Mouse (Mus musculus) left cerebral cortex, postnatal 10 days (tissue): ENCODE measurements at regions not wholly inside any gene's neighbourhood (a gene's known extent, or its start where the extent isn't known, plus 50 kb on each side); places are given as distances from the start of the nearest gene placed in this dataset.

Experiments used
- DNase-seq, 2 experiments: peaks; one replicate each; pipeline ENCODE4 v3.0.0; 2021 to 2022; ENCODE audit warnings: low spot score in 2 of 2, mixed read lengths in 1 of 2; ENCODE audit errors: extremely low spot score in 1 of 2
- intact Hi-C: fragments of 180-260 bp; cut with DNase I; formaldehyde crosslinking; loops from one replicate; pipeline ENCODE4 v1.15.1; 2025

DNA sequence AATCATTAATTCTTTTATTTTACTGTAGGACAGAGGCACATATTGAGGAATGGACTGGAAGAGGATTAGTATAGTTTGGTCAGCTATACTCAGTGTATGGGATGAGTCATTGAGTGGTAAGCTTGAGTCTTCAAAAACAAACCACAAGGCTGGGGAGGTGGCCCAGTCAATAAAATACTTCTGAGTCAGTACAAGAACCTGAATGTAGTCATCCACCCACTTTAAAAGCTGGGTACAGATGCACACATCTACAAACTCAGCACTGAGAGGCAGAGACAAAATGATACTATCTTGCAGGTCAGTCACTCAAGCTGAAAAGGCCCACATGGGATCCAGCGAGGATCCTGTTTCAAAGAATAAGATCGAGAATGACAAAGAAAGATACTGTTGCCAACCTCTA is 206.3 kb upstream of the Kirrel3 start:
- DNase-seq, result no peak
- intact Hi-C loops, result no loop called here

- DNase-seq, result no peak
- intact Hi-C loops, result no loop called here
Measured at GRCm38 (mm10) chr9:34279906-34280305, 205.8 kb upstream of the Kirrel3 start.

DNA sequence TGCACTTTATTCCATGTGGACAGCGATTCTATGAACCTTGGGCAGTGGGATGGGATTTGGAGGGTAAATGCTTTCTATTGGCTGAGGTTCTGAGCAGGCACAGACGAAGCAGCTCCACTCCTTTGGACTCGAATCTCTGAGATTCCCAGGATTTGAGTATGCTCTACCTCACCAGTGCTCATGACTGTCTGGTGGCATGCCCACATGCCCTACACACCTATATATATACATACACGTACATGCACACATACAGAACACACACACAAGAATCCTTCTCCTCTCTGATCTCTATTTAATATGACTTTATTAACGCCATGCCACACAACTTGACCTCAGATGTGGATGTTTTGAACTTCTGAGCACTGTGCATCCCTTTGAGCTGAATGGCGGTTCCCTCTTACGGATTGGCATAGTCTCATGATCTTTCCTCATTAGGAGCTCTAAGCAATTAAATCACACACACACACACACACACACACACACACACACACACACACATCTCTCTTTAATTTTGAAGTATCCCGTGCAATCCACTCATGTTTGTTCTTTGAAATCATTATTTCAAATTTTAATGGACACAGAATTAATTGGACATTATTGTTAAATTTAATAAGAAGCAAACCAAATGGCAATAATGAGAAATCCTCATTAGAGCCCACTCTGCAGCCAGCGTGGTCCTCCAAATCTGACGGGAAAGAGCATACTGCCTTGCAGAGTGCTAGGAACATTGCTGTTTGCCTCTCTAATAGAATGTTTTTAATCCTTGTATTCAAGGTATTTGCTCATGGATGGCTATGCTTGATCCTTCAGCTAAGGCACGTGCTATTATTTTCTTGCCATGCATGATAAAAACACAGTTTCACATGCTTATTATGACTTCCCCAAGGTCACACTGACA is 205.1 kb upstream of the Kirrel3 start:
- no peak for DNase-seq
- intact Hi-C loops, result no loop called here

DNA sequence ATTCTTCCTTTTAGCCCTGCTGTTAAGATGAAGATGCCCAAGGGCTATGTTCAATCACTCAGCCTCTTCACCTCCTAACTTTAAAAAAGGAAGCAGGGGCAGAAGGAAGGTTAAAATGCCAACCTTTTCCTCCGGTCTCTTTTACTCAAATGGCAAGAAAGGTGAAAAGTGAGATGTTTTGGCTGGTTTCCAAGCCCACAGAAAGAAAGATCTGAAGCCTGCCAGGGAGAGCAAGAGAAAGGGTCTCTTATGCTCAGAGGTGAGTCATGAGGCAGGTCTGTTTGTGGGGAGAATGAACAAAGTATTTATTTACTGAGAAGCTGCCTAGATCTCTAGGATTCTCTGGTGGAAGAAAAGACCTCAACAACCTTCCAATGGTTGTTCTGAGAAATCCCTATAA is 162.1 kb upstream of the Kirrel3 start:
- intact Hi-C loops, result no loop called here
- DNase-seq, result no peak

GRCm38 (mm10) chr9:34328723-34329122 is 157.0 kb upstream of the Kirrel3 start:
- intact Hi-C loops, result no loop called here

DNA sequence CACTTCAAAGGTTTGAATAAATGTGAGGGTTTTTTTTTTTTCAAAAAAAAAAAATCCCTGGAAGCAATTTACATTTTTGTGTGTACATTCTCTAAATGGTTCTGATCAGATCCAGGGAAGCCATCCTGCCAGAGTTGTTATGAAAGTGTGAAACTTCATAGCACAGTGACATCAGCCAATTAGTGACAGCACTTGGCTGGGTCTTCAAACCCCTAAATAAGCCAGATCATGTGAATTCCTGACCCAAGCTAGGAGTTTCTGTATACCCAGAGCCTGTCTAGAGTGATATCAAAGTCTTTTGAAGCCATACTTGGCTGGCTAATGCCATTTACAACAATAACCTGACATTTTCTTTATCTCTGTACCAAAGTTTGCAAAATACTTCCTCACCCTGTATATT is 151.6 kb upstream of the Kirrel3 start:
- intact Hi-C loops, result no loop called here

More at GRCm38 (mm10) chr9:34328723-34329122, 157.0 kb upstream of the Kirrel3 start:
- no peak for DNase-seq

DNA sequence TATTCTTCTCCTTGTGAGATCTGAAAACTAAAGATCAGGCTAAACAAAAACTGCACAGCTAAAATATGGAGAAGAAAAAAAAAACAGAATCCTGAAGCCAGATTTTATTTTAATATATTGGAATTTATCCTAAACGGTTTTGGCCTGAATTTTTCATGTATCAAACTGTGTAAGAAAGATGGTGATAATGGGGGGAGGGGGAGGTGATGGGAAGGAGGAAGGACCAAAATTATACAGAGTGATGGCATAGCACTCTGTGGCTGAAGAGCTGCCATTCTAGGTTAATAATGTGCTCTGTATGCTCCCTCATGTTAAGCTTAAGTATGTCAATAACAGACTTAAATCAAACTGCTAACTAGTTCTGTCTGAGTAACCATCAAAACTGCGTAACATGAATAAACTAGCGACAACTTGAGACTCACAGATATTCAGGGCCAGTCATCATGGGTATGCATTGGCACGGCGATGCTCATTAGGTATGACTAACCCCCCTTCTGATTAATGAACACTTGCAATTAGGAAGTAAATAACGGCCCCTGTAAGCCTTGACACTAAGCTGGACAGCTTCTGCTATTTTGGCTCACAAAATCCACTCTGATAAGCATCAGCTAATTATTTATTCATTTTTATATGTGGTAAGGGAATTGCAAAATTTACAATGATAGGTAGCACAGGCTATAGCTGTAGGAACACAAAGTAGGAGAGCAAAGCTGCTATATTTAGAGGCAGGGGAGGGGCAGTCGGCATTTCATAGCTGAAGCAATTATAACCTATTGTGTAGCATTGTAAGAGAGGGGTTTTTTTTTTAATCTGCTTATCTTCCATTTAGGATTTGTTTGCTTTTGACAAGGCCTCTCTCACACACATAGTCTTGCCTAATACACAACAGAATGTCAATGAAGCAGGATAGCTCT is 150.9 kb upstream of the Kirrel3 start:
- intact Hi-C loops, result no loop called here
- no peak for DNase-seq

More for the DNA sequence above, 151.6 kb upstream of the Kirrel3 start:
- DNase-seq, result no peak

DNA sequence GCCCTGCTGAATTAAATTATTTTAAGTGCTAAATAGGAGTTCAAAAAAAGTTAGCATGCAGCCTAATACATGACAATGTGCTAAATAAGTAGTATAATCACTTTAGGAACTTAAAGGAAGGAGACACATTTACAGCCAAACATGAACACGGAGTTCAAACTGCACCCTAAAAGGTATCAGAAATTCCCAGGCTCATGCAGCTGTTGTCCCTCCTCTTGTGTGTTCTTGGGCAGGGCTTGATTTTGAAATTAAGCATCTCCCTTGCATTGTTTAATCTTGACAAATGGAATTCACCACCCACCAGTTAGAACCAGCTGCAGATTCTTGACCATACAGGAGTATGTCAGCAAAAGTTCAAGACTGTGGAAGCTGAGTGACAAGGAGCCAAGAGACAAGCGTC is 137.3 kb upstream of the Kirrel3 start:
- intact Hi-C loops, result no loop called here
- no peak for DNase-seq

DNA sequence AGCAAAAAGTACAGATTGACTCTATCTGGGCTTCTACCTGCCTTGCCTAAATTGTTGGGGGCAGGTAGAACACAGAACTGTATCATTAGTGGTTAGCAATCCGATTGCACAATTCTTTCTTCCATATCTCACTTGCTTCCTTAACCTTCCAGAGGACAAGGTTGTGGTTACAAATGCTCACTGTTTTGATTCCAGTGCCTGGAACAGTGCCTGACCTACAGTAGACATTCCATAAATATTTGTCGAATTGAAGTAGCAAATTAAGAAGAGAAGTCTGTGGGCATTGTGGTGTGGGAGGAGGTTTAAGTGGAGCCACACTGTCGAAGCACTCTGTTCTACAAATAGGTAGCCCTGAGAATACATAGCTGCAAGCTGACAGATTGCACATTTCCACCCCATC is 135.7 kb upstream of the Kirrel3 start:
- DNase-seq, result no peak
- intact Hi-C loops, result no loop called here

DNA sequence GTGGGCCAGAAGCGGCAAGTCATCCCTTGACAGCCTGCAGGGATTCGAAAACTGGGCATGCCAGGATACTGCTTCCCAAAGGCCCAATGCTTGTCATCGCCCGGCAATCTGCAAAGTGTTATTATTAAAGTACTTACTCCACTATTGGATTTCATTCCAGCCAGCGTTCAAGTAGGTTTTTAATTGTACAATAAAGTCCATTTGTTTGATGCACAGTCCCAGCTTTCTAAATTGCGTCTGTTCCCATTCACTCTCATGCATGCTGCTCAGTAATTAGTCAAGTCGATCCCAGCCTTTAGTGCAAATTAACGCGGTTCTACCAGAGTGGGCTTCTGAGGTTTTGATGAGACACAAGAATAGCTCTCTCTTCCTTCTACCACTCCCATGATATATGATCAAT is 131.9 kb upstream of the Kirrel3 start:
- intact Hi-C loops, result no loop called here
- DNase-seq, result no peak

DNA sequence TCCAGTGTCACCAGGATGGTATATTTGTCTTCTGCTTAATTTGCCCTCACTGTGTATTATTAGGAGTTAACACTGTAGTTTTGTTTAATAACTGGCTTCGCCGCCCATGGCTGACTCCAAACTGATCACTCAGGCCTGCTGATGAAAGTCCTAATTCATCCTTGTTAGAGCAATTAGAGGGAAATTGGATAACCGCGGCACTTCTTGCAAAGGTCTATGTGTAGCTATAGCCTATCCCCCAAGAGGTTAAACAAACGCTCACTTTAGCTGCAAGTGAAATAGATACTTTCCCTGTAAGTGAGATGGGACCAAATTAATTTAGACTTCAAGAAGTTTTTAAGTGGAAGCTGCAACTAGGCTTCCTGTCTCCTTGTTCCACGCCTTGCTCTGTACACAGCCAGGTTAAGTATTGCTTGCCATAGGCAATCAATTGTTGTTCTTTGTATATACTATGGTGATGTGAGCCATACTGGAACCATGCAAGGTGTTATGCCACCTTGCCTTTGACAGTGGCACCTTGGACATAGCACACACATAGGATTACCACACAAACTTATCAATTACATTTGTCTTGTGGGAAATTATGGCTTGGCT is 130.9 kb upstream of the Kirrel3 start:
- no peak for DNase-seq
- intact Hi-C loops, result no loop called here

DNA sequence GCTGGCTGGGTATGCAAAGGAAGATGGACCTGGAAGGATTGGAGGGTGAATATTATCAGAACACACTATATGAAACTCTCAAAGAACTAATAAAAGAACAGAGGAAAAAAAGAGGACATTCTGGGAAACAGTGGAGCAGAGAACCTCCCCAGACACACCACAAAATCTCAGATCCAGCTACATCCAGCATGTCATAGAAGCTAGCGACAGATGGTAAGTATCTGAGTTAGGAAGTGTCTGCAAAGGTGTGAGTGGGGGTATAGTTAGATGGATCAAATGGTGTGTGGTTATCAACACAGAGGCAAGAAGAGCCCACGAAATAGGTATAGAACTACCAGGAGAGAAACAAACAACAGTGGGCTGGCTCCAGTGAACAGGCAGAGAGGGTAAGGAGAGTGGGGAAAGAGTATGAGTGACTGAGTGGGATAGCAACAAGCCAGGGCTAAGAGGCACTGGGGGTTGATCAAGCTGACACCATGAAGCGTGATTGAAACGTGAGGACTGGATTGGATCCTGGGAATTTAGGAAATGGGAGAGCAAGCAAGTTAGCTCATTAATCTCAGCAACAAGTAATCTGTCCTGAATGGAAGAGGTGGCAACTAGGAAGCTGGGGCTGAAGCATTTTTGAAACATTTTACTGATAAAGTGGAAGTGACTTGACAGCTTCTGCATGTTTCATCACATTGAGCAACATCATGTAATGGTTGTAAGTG is 114.9 kb upstream of the Kirrel3 start:
- intact Hi-C loops, result no loop called here
- no peak for DNase-seq

DNA sequence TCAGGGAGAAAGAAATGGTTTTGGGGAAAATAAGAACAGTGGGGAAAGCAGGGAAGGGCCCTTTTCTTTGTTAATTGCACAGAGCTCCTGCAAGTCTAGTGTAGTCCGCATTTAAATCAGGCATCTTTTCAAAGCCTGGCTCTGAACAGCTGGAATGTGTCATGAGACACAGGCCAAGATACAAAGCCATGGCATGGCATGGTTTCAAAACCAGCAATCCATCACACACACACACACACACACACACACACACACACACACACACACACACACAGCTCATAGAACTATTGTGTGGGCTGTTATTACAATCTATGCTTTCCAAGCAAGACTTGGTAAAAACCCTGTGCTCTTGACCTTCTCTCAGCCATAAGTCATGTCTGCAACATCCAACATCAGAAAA is 110.5 kb upstream of the Kirrel3 start:
- intact Hi-C loops, result no loop called here
- DNase-seq, result no peak

GRCm38 (mm10) chr9:34380008-34380407 is 105.7 kb upstream of the Kirrel3 start:
- DNase-seq, result no peak
- intact Hi-C loops, result no loop called here

DNA sequence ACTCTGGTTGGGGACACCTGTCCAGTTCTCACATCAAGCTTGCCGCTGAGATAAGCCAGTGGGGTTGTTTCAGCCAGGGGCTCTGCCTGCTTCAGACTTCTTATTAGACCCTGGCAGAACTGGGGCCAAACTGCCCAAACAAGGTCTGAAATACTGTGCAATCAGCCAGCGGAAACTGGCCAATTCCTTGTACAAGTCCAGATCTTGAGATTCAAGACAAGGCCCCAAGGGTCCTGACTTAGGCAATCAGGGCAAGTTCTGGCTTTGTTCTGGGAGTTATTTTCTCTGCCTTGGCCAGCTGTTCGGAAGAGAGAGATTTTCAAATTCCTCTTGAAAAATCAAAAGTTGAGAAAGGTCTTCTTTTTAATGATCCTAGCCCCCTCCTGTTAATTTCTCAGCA is 104.1 kb upstream of the Kirrel3 start:
- no peak for DNase-seq
- intact Hi-C loops, result no loop called here

DNA sequence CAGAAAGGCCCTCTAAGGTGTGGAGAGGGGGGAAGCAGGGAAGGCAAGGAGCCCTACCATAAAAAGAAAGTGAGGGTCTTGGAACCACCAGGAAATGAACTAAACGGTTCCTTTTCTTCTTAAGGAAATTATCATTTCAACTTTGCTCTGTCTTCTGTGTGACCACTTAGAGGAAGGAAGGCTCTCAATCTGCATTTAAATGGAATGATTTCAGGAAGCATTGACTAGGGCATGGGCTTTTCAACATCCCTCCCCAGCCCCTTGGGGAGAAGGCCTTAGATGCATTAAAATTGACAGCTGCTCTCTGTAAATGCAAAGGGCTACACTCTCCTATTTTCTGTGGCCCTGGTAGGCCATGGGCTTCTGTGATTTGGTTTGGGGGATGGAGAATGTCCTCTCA is 103.5 kb upstream of the Kirrel3 start:
- intact Hi-C loops, result no loop called here
- no peak for DNase-seq

GRCm38 (mm10) chr9:34386071-34386470 is 99.6 kb upstream of the Kirrel3 start:
- no peak for DNase-seq
- intact Hi-C loops, result no loop called here

DNA sequence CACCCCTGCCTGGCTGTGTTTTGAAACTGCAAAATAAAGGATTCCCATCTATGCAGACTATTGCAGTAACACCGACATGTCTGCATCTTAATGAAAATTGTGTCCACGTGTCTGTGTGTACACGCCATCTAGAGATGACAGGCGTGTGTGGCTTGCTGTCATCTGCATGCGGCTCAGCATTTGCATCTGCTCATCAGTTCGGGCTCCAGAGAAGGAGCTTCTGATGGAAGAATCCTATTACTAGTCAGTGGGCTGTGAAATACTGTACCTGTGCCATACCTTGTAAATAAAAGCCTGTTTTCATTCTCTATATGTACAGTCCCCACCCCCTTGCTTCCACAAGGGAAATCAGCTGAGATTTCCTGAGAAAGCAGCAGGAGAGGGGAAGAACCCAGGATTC is 92.7 kb upstream of the Kirrel3 start:
- DNase-seq, result no peak
- intact Hi-C loops, result no loop called here
